Mouse (Mus musculus) CH12.LX (cell line): ENCODE measurements at regions not wholly inside any gene's neighbourhood (a gene's known extent, or its start where the extent isn't known, plus 50 kb on each side); places are given as distances from the start of the nearest gene placed in this dataset.
A peak's percentile ranks its signal among the peaks of the same experiment; 100 is the strongest.

Experiments
- DNase-seq: peaks from one replicate; pipeline ENCODE4 v3.0.0-alpha.2; 2013; ENCODE audit errors: extremely low read depth
- H3K27ac ChIP-seq: 2 replicates; pipeline ENCODE4 v1.5.1; 2012; ENCODE audit warnings: low read depth, mild to moderate bottlenecking, control low read depth, moderate library complexity; ENCODE audit not compliant: insufficient read depth
- H3K27me3 ChIP-seq: replicated peaks from 2 replicates; pipeline ENCODE3; 2012; ENCODE audit warnings: inconsistent platforms
- H3K36me3 ChIP-seq, 2 experiments: replicated peaks in 1 of 2; 2 replicates each; pipeline versions ENCODE3 to v1.6.1; 2012; ENCODE audit warnings: inconsistent platforms in 1 of 2, low read length in 1 of 2, mild to moderate bottlenecking in 1 of 2, mixed read lengths in 1 of 2, moderate library complexity in 1 of 2; ENCODE audit not compliant: control insufficient read depth in 1 of 2, insufficient read depth in 1 of 2
- H3K4me1 ChIP-seq, 2 experiments: 2 replicates each; pipeline ENCODE4 v1.6.1; 2012; ENCODE audit warnings: inconsistent platforms in 1 of 2, moderate library complexity in 1 of 2; ENCODE audit not compliant: insufficient read depth in 2 of 2, control insufficient read depth in 1 of 2
- H3K4me2 ChIP-seq: 2 replicates; pipeline ENCODE4 v1.6.1; 2012; ENCODE audit warnings: low read depth, mild to moderate bottlenecking, control low read depth; ENCODE audit not compliant: poor library complexity, insufficient read depth, severe bottlenecking
- H3K4me3 ChIP-seq, 3 experiments: fragments of 150-350 bp in 1 of 3; sonication (generic) in 1 of 3; replicated peaks in 1 of 3; 2 replicates each; pipeline versions ENCODE3 to v1.5.1; 2011 to 2012; ENCODE audit warnings: low read depth in 2 of 3, low read length in 2 of 3, mild to moderate bottlenecking in 2 of 3, moderate library complexity in 2 of 3, control low read depth in 1 of 3, improper control_type of control experiment in 1 of 3, inconsistent platforms in 1 of 3, mixed read lengths in 1 of 3; ENCODE audit not compliant: poor library complexity in 1 of 3
- H3K79me2 ChIP-seq: replicated peaks from 2 replicates; pipeline ENCODE4 v1.6.1; 2012; ENCODE audit warnings: mild to moderate bottlenecking, moderate library complexity; ENCODE audit not compliant: control insufficient read depth, poor library complexity, insufficient read depth, severe bottlenecking; ENCODE audit errors: extremely low read depth
- H3K9ac ChIP-seq: 2 replicates; pipeline ENCODE4 v1.6.1; 2012; ENCODE audit warnings: low read depth, mild to moderate bottlenecking, control low read depth, moderate library complexity; ENCODE audit not compliant: insufficient read depth
- H3K9me3 ChIP-seq: replicated peaks from 2 replicates; pipeline ENCODE3; 2012; ENCODE audit warnings: low read length, inconsistent platforms, mixed read lengths
- BHLHE40 ChIP-seq: IDR thresholded peaks from 2 replicates; pipeline ENCODE4 v1.6.1; 2011; ENCODE audit warnings: mild to moderate bottlenecking, low read depth, low read length, improper control_type of control experiment
- CHD1 ChIP-seq: IDR thresholded peaks from 2 replicates; pipeline ENCODE4 v1.6.1; 2012; ENCODE audit warnings: low read depth, low read length, improper control_type of control experiment, inconsistent platforms
- CHD2 ChIP-seq: IDR thresholded peaks from 2 replicates; pipeline ENCODE4 v1.6.1; 2011; ENCODE audit warnings: low read length, improper control_type of control experiment
- CTCF ChIP-seq, 2 experiments: IDR thresholded peaks in 1 of 2; conservative IDR thresholded peaks in 1 of 2; 2 replicates each; pipeline ENCODE4 v1.5.1; 2011 to 2012; ENCODE audit warnings: low read depth in 2 of 2, low read length in 2 of 2, improper control_type of control experiment in 1 of 2, inconsistent platforms in 1 of 2, mild to moderate bottlenecking in 1 of 2, moderate library complexity in 1 of 2
- EP300 ChIP-seq: IDR thresholded peaks from 2 replicates; pipeline ENCODE4 v1.6.1; 2011; ENCODE audit warnings: low read length, improper control_type of control experiment
- ETS1 ChIP-seq: conservative IDR thresholded peaks from 2 replicates; pipeline ENCODE4 v1.6.1; 2012; ENCODE audit warnings: low read depth, mild to moderate bottlenecking, inconsistent platforms, low read length, improper control_type of control experiment, moderate library complexity
- GABPA ChIP-seq: IDR thresholded peaks from 2 replicates; pipeline ENCODE4 v1.6.1; 2012; ENCODE audit warnings: low read depth, low read length, improper control_type of control experiment, inconsistent platforms; ENCODE audit not compliant: insufficient replicate concordance
- HCFC1 ChIP-seq: IDR thresholded peaks from 2 replicates; pipeline ENCODE4 v1.6.1; 2012; ENCODE audit warnings: low read depth, mild to moderate bottlenecking, inconsistent platforms, low read length, improper control_type of control experiment
- IRF4 ChIP-seq: IDR thresholded peaks from 2 replicates; pipeline ENCODE4 v1.6.1; 2014; ENCODE audit warnings: low read depth, mild to moderate bottlenecking, inconsistent platforms, low read length, improper control_type of control experiment
- JUND ChIP-seq: conservative IDR thresholded peaks from 2 replicates; pipeline ENCODE4 v1.6.1; 2011; ENCODE audit warnings: low read depth, low read length, improper control_type of control experiment
- KAT2A ChIP-seq: IDR thresholded peaks from 2 replicates; pipeline ENCODE4 v1.6.1; 2012; ENCODE audit warnings: low read length, improper control_type of control experiment, inconsistent platforms; ENCODE audit not compliant: insufficient replicate concordance
- MAX ChIP-seq: IDR thresholded peaks from 2 replicates; pipeline ENCODE4 v1.6.1; 2011; ENCODE audit warnings: low read length, improper control_type of control experiment
- MAZ ChIP-seq: IDR thresholded peaks from 2 replicates; pipeline ENCODE4 v1.6.1; 2012; ENCODE audit warnings: low read depth, mild to moderate bottlenecking, inconsistent platforms, low read length, improper control_type of control experiment, moderate library complexity
- MEF2A ChIP-seq: IDR thresholded peaks from 2 replicates; pipeline ENCODE4 v1.6.1; 2014; ENCODE audit warnings: low read depth, mild to moderate bottlenecking, inconsistent platforms, low read length, improper control_type of control experiment, borderline replicate concordance
- MXI1 ChIP-seq: IDR thresholded peaks from 2 replicates; pipeline ENCODE4 v1.6.1; 2011; ENCODE audit warnings: mild to moderate bottlenecking, low read depth, low read length, improper control_type of control experiment
- NELFE ChIP-seq: IDR thresholded peaks from 2 replicates; pipeline ENCODE4 v1.6.1; 2011; ENCODE audit warnings: low read depth, low read length, improper control_type of control experiment
- PAX5 ChIP-seq: IDR thresholded peaks from 2 replicates; pipeline ENCODE4 v1.6.1; 2012; ENCODE audit warnings: low read length, inconsistent platforms, mixed read lengths
- POLR2A ChIP-seq: IDR thresholded peaks from 2 replicates; pipeline ENCODE4 v1.6.1; 2011; ENCODE audit warnings: low read depth, mild to moderate bottlenecking, improper control_type of control experiment, low read length
- POLR2AphosphoS2 ChIP-seq: IDR thresholded peaks from 2 replicates; pipeline ENCODE4 v1.6.1; 2011; ENCODE audit warnings: low read depth, low read length, improper control_type of control experiment
- RAD21 ChIP-seq: IDR thresholded peaks from 2 replicates; pipeline ENCODE4 v1.6.1; 2011; ENCODE audit warnings: low read depth, mild to moderate bottlenecking, low read length, improper control_type of control experiment, moderate library complexity
- SMC3 ChIP-seq: IDR thresholded peaks from 2 replicates; pipeline ENCODE4 v1.6.1; 2011; ENCODE audit warnings: low read depth, low read length, improper control_type of control experiment
- TBP ChIP-seq: conservative IDR thresholded peaks from 2 replicates; pipeline ENCODE4 v1.6.1; 2011; ENCODE audit warnings: low read depth, low read length, improper control_type of control experiment
- USF1 ChIP-seq: IDR thresholded peaks from 2 replicates; pipeline ENCODE4 v1.6.1; 2014; ENCODE audit warnings: low read depth, mild to moderate bottlenecking, inconsistent platforms, low read length, improper control_type of control experiment
- USF2 ChIP-seq: conservative IDR thresholded peaks from 2 replicates; pipeline ENCODE4 v1.6.1; 2011; ENCODE audit warnings: low read depth, low read length, improper control_type of control experiment
- ZC3H11A ChIP-seq: IDR thresholded peaks from 2 replicates; pipeline ENCODE4 v1.6.1; 2012; ENCODE audit warnings: low read depth, mild to moderate bottlenecking, inconsistent platforms, low read length, improper control_type of control experiment
- ZKSCAN1 ChIP-seq: IDR thresholded peaks from 2 replicates; pipeline ENCODE4 v1.6.1; 2012; ENCODE audit warnings: low read depth, inconsistent platforms, low read length, improper control_type of control experiment, borderline replicate concordance
- ZMIZ1 ChIP-seq: IDR thresholded peaks from 2 replicates; pipeline ENCODE4 v1.6.1; 2012; ENCODE audit warnings: low read depth, mild to moderate bottlenecking, inconsistent platforms, low read length, improper control_type of control experiment
- dilution Hi-C: fragments of 300-500 bp; cut with MboI; formaldehyde crosslinking; loops from 2 replicates; pipeline ENCODE4 v1.14.3; 2020; ENCODE audit warnings: low sequenced_read_pairs; ENCODE audit not compliant: extremely low pct_unique_long_range_greater_than_20kb, extremely low pct_ligation_motif_present
- in situ Hi-C: fragments of 300-500 bp; cut with MboI; formaldehyde crosslinking; loops from 3 replicates; pipeline ENCODE4 v1.14.3; 2019; ENCODE audit warnings: low sequenced_read_pairs, low pct_ligation_motif_present, low pct_unique_long_range_greater_than_20kb, mixed read lengths

DNA sequence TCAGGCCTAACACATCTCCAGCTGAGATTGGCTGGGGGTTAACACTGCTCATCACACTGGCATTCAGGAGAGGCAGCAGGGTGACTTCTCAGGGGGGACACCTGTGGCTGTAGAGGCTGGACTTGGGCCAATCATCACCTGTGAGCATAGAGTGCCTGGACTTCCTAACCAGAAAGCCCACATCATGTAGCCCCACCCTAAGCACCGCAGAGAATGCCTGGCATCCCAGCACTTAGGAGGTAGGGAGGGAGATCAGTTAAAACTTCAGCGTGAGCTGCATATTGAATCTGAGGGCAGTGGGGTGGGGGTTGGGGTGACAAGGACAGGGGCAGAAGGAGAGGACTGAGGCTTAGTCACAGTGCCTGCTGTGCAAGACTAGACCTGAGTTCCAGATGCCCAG is 208.7 kb upstream of the Arid2 start:
- in situ Hi-C loops (no loop called here), dilution Hi-C loops (no loop called here)
- no peaks in the 10 kb centered on the region for H3K36me3 ChIP-seq
- H3K4me1 ChIP-seq, result peaks cover 0 to 7% of the 10 kb centered on the region in 2 experiments; a peak in 2 of 4 replicates
- no peak overlapping the region for H3K4me2 ChIP-seq
- no peaks in the 10 kb centered on the region for H3K27me3 ChIP-seq
- no peak for DNase-seq
- H3K9me3 ChIP-seq, result no peaks in the 10 kb centered on the region
- no peak overlapping the region for H3K4me3 ChIP-seq
- H3K27ac ChIP-seq, result no peak overlapping the region
- H3K79me2 ChIP-seq, result no peaks in the 10 kb centered on the region
- no peak overlapping the region for H3K9ac ChIP-seq
- TF ChIP-seq EP300 (no peak), ETS1 (no peak), MAX (no peak), BHLHE40 (no peak), TBP (no peak)
- TF ChIP-seq, all 38 proteins: peak for 0

- no peak for DNase-seq
- dilution Hi-C loops (no loop called here), in situ Hi-C loops (no loop called here)
- Histone ChIP-seq H3K9me3 (peaks cover 7% of the 10 kb centered on the region), H3K9ac (no peak overlapping the region), H3K36me3 (no peaks in the 10 kb centered on the region), H3K4me3 (no peak overlapping the region), H3K27ac (no peak overlapping the region), H3K79me2 (no peaks in the 10 kb centered on the region), H3K4me2 (no peak overlapping the region), H3K4me1 (peaks cover 0 to 2% of the 10 kb centered on the region in 2 experiments; a peak in 1 of 4 replicates), H3K27me3 (no peaks in the 10 kb centered on the region)
- TF ChIP-seq KAT2A (no peak), USF2 (no peak), ZC3H11A (no peak), RAD21 (no peak), MEF2A (no peak), CHD2 (no peak), ZMIZ1 (no peak), MAZ (no peak), CTCF (conservative IDR thresholded peaks at IDR 0.05 in 1 of 2, IDR thresholded peaks at IDR 0.05 in 1 of 2; ENCODE audit: low read depth in 2 of 2, low read length in 2 of 2) (no peak)
Measured at GRCm38 (mm10) chr15:96089676-96090075, 197.6 kb upstream of the Arid2 start.

DNA sequence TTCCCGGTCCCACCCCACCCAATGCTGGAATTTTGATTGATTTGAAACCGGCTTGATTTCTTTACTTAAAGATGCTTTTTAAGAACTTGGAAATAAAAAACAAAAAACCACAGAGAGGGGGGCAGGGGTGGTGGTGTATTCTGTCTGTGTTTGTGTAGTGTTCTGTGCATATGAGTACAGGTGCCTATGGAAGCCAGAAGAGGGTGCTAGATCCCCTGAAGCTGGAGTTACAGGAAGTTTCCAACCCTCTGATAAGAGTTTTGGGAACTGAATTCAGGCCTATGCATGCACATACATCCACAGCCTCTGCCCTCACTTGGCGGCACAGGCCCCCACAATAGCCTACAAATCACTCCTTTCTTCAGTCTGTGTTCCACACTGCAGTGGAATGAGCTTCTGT is 190.9 kb upstream of the Arid2 start:
- Histone ChIP-seq H3K27me3 (no peaks in the 10 kb centered on the region), H3K9me3 (no peaks in the 10 kb centered on the region), H3K27ac (no peak overlapping the region), H3K79me2 (no peaks in the 10 kb centered on the region), H3K36me3 (no peaks in the 10 kb centered on the region), H3K4me2 (no peak overlapping the region), H3K9ac (no peak overlapping the region), H3K4me1 (peaks cover 0 to 30% of the 10 kb centered on the region in 2 experiments; a peak in 2 of 4 replicates), H3K4me3 (no peak overlapping the region)
- dilution Hi-C loops (no loop called here), in situ Hi-C loops (no loop called here)
- DNase-seq, result no peak
- no peak for TF ChIP-seq USF2
- no peak for TF ChIP-seq CHD2
- TF ChIP-seq ZKSCAN1, result no peak
- TF ChIP-seq NELFE, result no peak
- no peak for TF ChIP-seq POLR2A
- TF ChIP-seq CHD1, result no peak
- TF ChIP-seq IRF4, result no peak
- no peak for TF ChIP-seq EP300
- no peak for TF ChIP-seq POLR2AphosphoS2
- TF ChIP-seq MAX, result no peak
- TF ChIP-seq GABPA, result no peak
- no peak for TF ChIP-seq ETS1
- TF ChIP-seq MXI1, result no peak
- no peak for TF ChIP-seq BHLHE40
- no peak for TF ChIP-seq JUND
- TF ChIP-seq RAD21, result peak; percentile 26
- TF ChIP-seq PAX5, result no peak
- TF ChIP-seq CTCF (conservative IDR thresholded peaks at IDR 0.05 in 1 of 2, IDR thresholded peaks at IDR 0.05 in 1 of 2; ENCODE audit: low read depth in 2 of 2, low read length in 2 of 2), result peak in 1 of 2 experiments; percentile 34; a peak in 1 of 4 replicates
- no peak for TF ChIP-seq USF1
- TF ChIP-seq MAZ, result no peak
- no peak for TF ChIP-seq HCFC1
- TF ChIP-seq SMC3, result peak; percentile 22
